Mouse (Mus musculus): Measurements from ENCODE around the gene Gng12. TPM values are rescaled to one million over a fixed set of nuclear protein-coding genes. Genes with fewer than 3 reads are reported as not detected.

Gene Gng12
- total and polyA plus RNA-seq, 2 experiments, result 14.1 to 24.4 TPM

- no peak overlapping the region for H3K9ac ChIP-seq (ENCODE audit: low read depth, low read length)
- TF ChIP-seq CTCF (IDR thresholded peaks at IDR 0.05; ENCODE audit: low read depth, low read length) (no peak), POLR2A (IDR thresholded peaks at IDR 0.05; ENCODE audit: extremely low read depth, insufficient read depth, low read length) (no peak)
- 83% methylated on average over 5 of the region's 5 CpGs for WGBS
- H3K36me3 ChIP-seq (ENCODE audit: control insufficient read depth, insufficient read depth, low read length), result no peaks in the 10 kb centered on the region
- H3K27ac ChIP-seq (replicated peaks; ENCODE audit: insufficient read depth, low read depth, low read length), result no peak overlapping the region
- H3K27me3 ChIP-seq (ENCODE audit: control insufficient read depth, insufficient read depth, low read length), result no peaks in the 10 kb centered on the region
- no peaks in the 10 kb centered on the region for H3K79me2 ChIP-seq (ENCODE audit: control insufficient read depth, insufficient read depth, low read length)
- H3K4me1 ChIP-seq (ENCODE audit: control insufficient read depth, insufficient read depth, low read length), result no peaks in the 10 kb centered on the region; the same call in 1 of the 2 replicates
- H3K4me3 ChIP-seq (ENCODE audit: insufficient read depth, low read depth, low read length), result no peak overlapping the region
- no peak for DNase-seq (ENCODE audit: extremely low read depth, low read depth, low spot score)
These were observed 161.4 kb downstream of the Gng12 start for GRCm38 (mm10) chr6:67057574-67057973.

GRCm38 (mm10) chr6:67057991-67058696 is 161.9 kb downstream of the Gng12 start:
- no peak overlapping the region for H3K9ac ChIP-seq (ENCODE audit: low read depth, low read length)

GRCm38 (mm10) chr6:67060057-67060456 is 163.9 kb downstream of the Gng12 start:
- no peak overlapping the region for H3K4me3 ChIP-seq (ENCODE audit: insufficient read depth, low read depth, low read length)
- no peaks in the 10 kb centered on the region for H3K36me3 ChIP-seq (ENCODE audit: control insufficient read depth, insufficient read depth, low read length)
- WGBS, result 82% methylated on average over 5 of the region's 5 CpGs
- TF ChIP-seq CTCF (IDR thresholded peaks at IDR 0.05; ENCODE audit: low read depth, low read length) (no peak), POLR2A (IDR thresholded peaks at IDR 0.05; ENCODE audit: extremely low read depth, insufficient read depth, low read length) (no peak)
- DNase-seq (ENCODE audit: extremely low read depth, low read depth, low spot score), result no peak
- no peak overlapping the region for H3K27ac ChIP-seq (replicated peaks; ENCODE audit: insufficient read depth, low read depth, low read length)
- H3K27me3 ChIP-seq (ENCODE audit: control insufficient read depth, insufficient read depth, low read length), result no peaks in the 10 kb centered on the region
- no peaks in the 10 kb centered on the region for H3K79me2 ChIP-seq (ENCODE audit: control insufficient read depth, insufficient read depth, low read length)
- H3K9ac ChIP-seq (ENCODE audit: low read depth, low read length), result no peak overlapping the region
- no peaks in the 10 kb centered on the region; the same call in 1 of the 2 replicates for H3K4me1 ChIP-seq (ENCODE audit: control insufficient read depth, insufficient read depth, low read length)

More at GRCm38 (mm10) chr6:67057991-67058696, 161.9 kb downstream of the Gng12 start:
- TF ChIP-seq CTCF (IDR thresholded peaks at IDR 0.05; ENCODE audit: low read depth, low read length) (no peak), POLR2A (IDR thresholded peaks at IDR 0.05; ENCODE audit: extremely low read depth, insufficient read depth, low read length) (no peak)
- Histone ChIP-seq H3K4me3 (ENCODE audit: insufficient read depth, low read depth, low read length) (no peak overlapping the region), H3K36me3 (ENCODE audit: control insufficient read depth, insufficient read depth, low read length) (no peaks in the 10 kb centered on the region), H3K79me2 (ENCODE audit: control insufficient read depth, insufficient read depth, low read length) (no peaks in the 10 kb centered on the region), H3K27me3 (ENCODE audit: control insufficient read depth, insufficient read depth, low read length) (no peaks in the 10 kb centered on the region), H3K4me1 (ENCODE audit: control insufficient read depth, insufficient read depth, low read length) (no peaks in the 10 kb centered on the region; the same call in 1 of the 2 replicates), H3K27ac (replicated peaks; ENCODE audit: insufficient read depth, low read depth, low read length) (no peak overlapping the region)
- WGBS, result 92% methylated on average over 7 of the region's 7 CpGs
- no peak for DNase-seq (ENCODE audit: extremely low read depth, low read depth, low spot score)

GRCm38 (mm10) chr6:67069219-67069762 is 173.1 kb downstream of the Gng12 start:
- Histone ChIP-seq H3K36me3 (ENCODE audit: control insufficient read depth, insufficient read depth, low read length) (no peaks in the 10 kb centered on the region), H3K79me2 (ENCODE audit: control insufficient read depth, insufficient read depth, low read length) (no peaks in the 10 kb centered on the region), H3K9ac (ENCODE audit: low read depth, low read length) (no peak overlapping the region), H3K4me3 (ENCODE audit: insufficient read depth, low read depth, low read length) (no peak overlapping the region), H3K27me3 (ENCODE audit: control insufficient read depth, insufficient read depth, low read length) (no peaks in the 10 kb centered on the region), H3K4me1 (ENCODE audit: control insufficient read depth, insufficient read depth, low read length) (no peaks in the 10 kb centered on the region), H3K27ac (replicated peaks; ENCODE audit: insufficient read depth, low read depth, low read length) (no peak overlapping the region)
- no peak for DNase-seq (ENCODE audit: extremely low read depth, low read depth, low spot score)
- WGBS, result 75% methylated on average over 8 of the region's 8 CpGs
- TF ChIP-seq POLR2A (IDR thresholded peaks at IDR 0.05; ENCODE audit: extremely low read depth, insufficient read depth, low read length), result no peak
- TF ChIP-seq CTCF (IDR thresholded peaks at IDR 0.05; ENCODE audit: low read depth, low read length), result no peak

- WGBS, result 82% methylated on average over 9 of the region's 9 CpGs
- Histone ChIP-seq H3K36me3 (ENCODE audit: control insufficient read depth, insufficient read depth, low read length) (no peaks in the 10 kb centered on the region), H3K4me3 (ENCODE audit: insufficient read depth, low read depth, low read length) (no peak overlapping the region), H3K9ac (ENCODE audit: low read depth, low read length) (no peak overlapping the region), H3K4me1 (ENCODE audit: control insufficient read depth, insufficient read depth, low read length) (no peaks in the 10 kb centered on the region), H3K79me2 (ENCODE audit: control insufficient read depth, insufficient read depth, low read length) (no peaks in the 10 kb centered on the region), H3K27me3 (ENCODE audit: control insufficient read depth, insufficient read depth, low read length) (no peaks in the 10 kb centered on the region), H3K27ac (replicated peaks; ENCODE audit: insufficient read depth, low read depth, low read length) (no peak overlapping the region)
- TF ChIP-seq POLR2A (IDR thresholded peaks at IDR 0.05; ENCODE audit: extremely low read depth, insufficient read depth, low read length), result no peak
- TF ChIP-seq CTCF (IDR thresholded peaks at IDR 0.05; ENCODE audit: low read depth, low read length), result no peak
- DNase-seq (ENCODE audit: extremely low read depth, low read depth, low spot score), result no peak
These were observed 173.7 kb downstream of the Gng12 start for GRCm38 (mm10) chr6:67069800-67070315.

Other genes starting within 250 kb of the Gng12 start
- gene Vmn1r35, start 210.5 kb upstream of the Gng12 start, total RNA-seq (2014; rRNA removed), result not detected in 2 replicates
- gene Vmn1r35, start 210.5 kb upstream of the Gng12 start, polyA plus RNA-seq (2012; rRNA removed), result not detected in 2 replicates
- gene Vmn1r36, start 177.2 kb upstream of the Gng12 start, total RNA-seq (2014; rRNA removed), result not detected in 2 replicates
- not detected in 2 replicates for gene Vmn1r36, start 177.2 kb upstream of the Gng12 start, polyA plus RNA-seq (2012; rRNA removed)
- gene Vmn1r37, start 167.0 kb upstream of the Gng12 start, total RNA-seq (2014; rRNA removed), result not detected in 2 replicates
- not detected in 2 replicates for gene Vmn1r37, start 167.0 kb upstream of the Gng12 start, polyA plus RNA-seq (2012; rRNA removed)
- not detected in 2 replicates for gene Vmn1r38, start 113.8 kb upstream of the Gng12 start, total RNA-seq (2014; rRNA removed)
- not detected in 2 replicates for gene Vmn1r38, start 113.8 kb upstream of the Gng12 start, polyA plus RNA-seq (2012; rRNA removed)
- gene Vmn1r39, start 85.8 kb upstream of the Gng12 start, total RNA-seq (2014; rRNA removed), result not detected in 2 replicates
- not detected in 2 replicates for gene Vmn1r39, start 85.8 kb upstream of the Gng12 start, polyA plus RNA-seq (2012; rRNA removed)
- gene Gadd45a, start 141.1 kb downstream of the Gng12 start, total RNA-seq (2014; rRNA removed), result 5.3 and 7.1 TPM in 2 replicates
- gene Gadd45a, start 141.1 kb downstream of the Gng12 start, polyA plus RNA-seq (2012; rRNA removed), result 13.1 and 15.5 TPM in 2 replicates

Measured in liver, adult 2 months (tissue).